Mouse (Mus musculus) MEL (cell line): ENCODE results near the gene Rheb. TPM values are rescaled to one million over a fixed set of nuclear protein-coding genes. Genes with fewer than 3 reads are reported as not detected.

Experiments
- DNase-seq: peaks from one replicate; pipeline ENCODE4 v3.0.0; 2011; ENCODE audit warnings: low read depth, low spot score
- H3K27ac ChIP-seq: 2 replicates; pipeline ENCODE4 v1.5.1; 2012; ENCODE audit warnings: low read depth, mild to moderate bottlenecking, control low read depth, low read length, moderate library complexity; ENCODE audit not compliant: control insufficient read depth
- H3K27me3 ChIP-seq, 2 experiments: fragments of 150-350 bp in 1 of 2; sonication (generic) in 1 of 2; 2 replicates each; pipeline ENCODE4 v1.6.1; 2012; ENCODE audit warnings: low read length in 2 of 2, mild to moderate bottlenecking in 2 of 2, improper control_type of control experiment in 1 of 2, moderate library complexity in 1 of 2; ENCODE audit not compliant: insufficient read depth in 2 of 2, control insufficient read depth in 1 of 2
- H3K36me3 ChIP-seq, 2 experiments: 2 replicates each; pipeline ENCODE4 v1.6.1; 2012 to 2014; ENCODE audit warnings: low read length in 2 of 2, improper control_type of control experiment in 1 of 2, inconsistent platforms in 1 of 2, mild to moderate bottlenecking in 1 of 2; ENCODE audit not compliant: insufficient read depth in 2 of 2, control insufficient read depth in 1 of 2
- H3K4me1 ChIP-seq, 2 experiments: fragments of 150-350 bp in 1 of 2; sonication (generic) in 1 of 2; 2 replicates each; pipeline ENCODE4 v1.6.1; 2012; ENCODE audit warnings: low read length in 2 of 2, improper control_type of control experiment in 1 of 2, mild to moderate bottlenecking in 1 of 2; ENCODE audit not compliant: insufficient read depth in 2 of 2, control insufficient read depth in 1 of 2
- H3K4me3 ChIP-seq, 2 experiments: fragments of 150-350 bp in 1 of 2; sonication (generic) in 1 of 2; 2 replicates each; pipeline ENCODE4 v1.5.1; 2012; ENCODE audit warnings: low read depth in 2 of 2, low read length in 2 of 2, mild to moderate bottlenecking in 2 of 2, moderate library complexity in 2 of 2, control low read depth in 1 of 2, improper control_type of control experiment in 1 of 2; ENCODE audit not compliant: control insufficient read depth in 1 of 2, insufficient read depth in 1 of 2
- H3K79me2 ChIP-seq: 2 replicates; pipeline ENCODE4 v1.6.1; 2012; ENCODE audit warnings: mild to moderate bottlenecking, low read length, moderate library complexity; ENCODE audit not compliant: control insufficient read depth, poor library complexity, insufficient read depth
- H3K9ac ChIP-seq: 2 replicates; pipeline ENCODE4 v1.6.1; 2012; ENCODE audit warnings: low read depth, mild to moderate bottlenecking, control low read depth, low read length, moderate library complexity; ENCODE audit not compliant: control insufficient read depth, poor library complexity, severe bottlenecking
- H3K9me3 ChIP-seq: fragments of 150-350 bp; sonication (generic); replicated peaks from 2 replicates; pipeline ENCODE4 v1.6.1; 2012; ENCODE audit warnings: mild to moderate bottlenecking, low read length, improper control_type of control experiment, moderate library complexity; ENCODE audit not compliant: insufficient read depth
- BHLHE40 ChIP-seq: IDR thresholded peaks from 2 replicates; pipeline ENCODE4 v1.6.1; 2012; ENCODE audit warnings: low read depth, mild to moderate bottlenecking, inconsistent platforms, low read length, improper control_type of control experiment, borderline replicate concordance
- CHD2 ChIP-seq: IDR thresholded peaks from 2 replicates; pipeline ENCODE4 v1.6.1; 2011; ENCODE audit warnings: low read length, improper control_type of control experiment
- CTCF ChIP-seq, 3 experiments: IDR thresholded peaks in 2 of 3; conservative IDR thresholded peaks in 1 of 3; 2 replicates each; pipeline ENCODE4 v1.5.1; 2011 to 2012; ENCODE audit warnings: low read length in 3 of 3, low read depth in 2 of 3, mild to moderate bottlenecking in 2 of 3, improper control_type of control experiment in 1 of 3, inconsistent platforms in 1 of 3, mixed read lengths in 1 of 3, moderate library complexity in 1 of 3; ENCODE audit not compliant: control insufficient read depth in 1 of 3, insufficient read depth in 1 of 3, poor library complexity in 1 of 3, severe bottlenecking in 1 of 3
- ELF1 ChIP-seq: IDR thresholded peaks from 2 replicates; pipeline ENCODE4 v1.6.1; 2014; ENCODE audit warnings: low read depth, mild to moderate bottlenecking, inconsistent platforms, low read length, improper control_type of control experiment, moderate library complexity
- EP300 ChIP-seq, 2 experiments: IDR thresholded peaks; 2 replicates each; pipeline ENCODE4 v1.6.1; 2011; ENCODE audit warnings: improper control_type of control experiment in 2 of 2, low read length in 2 of 2, low read depth in 1 of 2, mild to moderate bottlenecking in 1 of 2
- ETS1 ChIP-seq: IDR thresholded peaks from 2 replicates; pipeline ENCODE4 v1.6.1; 2012; ENCODE audit warnings: low read depth, mild to moderate bottlenecking, inconsistent platforms, low read length, improper control_type of control experiment, moderate library complexity
- GABPA ChIP-seq: IDR thresholded peaks from 2 replicates; pipeline ENCODE4 v1.6.1; 2012; ENCODE audit warnings: low read depth, mild to moderate bottlenecking, inconsistent platforms, low read length, improper control_type of control experiment, moderate library complexity
- GATA1 ChIP-seq: IDR thresholded peaks from 2 replicates; pipeline ENCODE4 v1.6.1; 2011; ENCODE audit warnings: low read depth, low read length, improper control_type of control experiment
- HCFC1 ChIP-seq: IDR thresholded peaks from 2 replicates; pipeline ENCODE4 v1.6.1; 2012; ENCODE audit warnings: low read depth, mild to moderate bottlenecking, inconsistent platforms, low read length, improper control_type of control experiment, moderate library complexity
- KAT2A ChIP-seq: conservative IDR thresholded peaks from 2 replicates; pipeline ENCODE4 v1.6.1; 2012; ENCODE audit warnings: low read depth, low read length, improper control_type of control experiment, inconsistent platforms
- MAX ChIP-seq: IDR thresholded peaks from 2 replicates; pipeline ENCODE4 v1.6.1; 2011; ENCODE audit warnings: low read length, improper control_type of control experiment
- MAZ ChIP-seq: IDR thresholded peaks from 2 replicates; pipeline ENCODE4 v1.6.1; 2012; ENCODE audit warnings: low read depth, mild to moderate bottlenecking, inconsistent platforms, low read length, improper control_type of control experiment
- NELFE ChIP-seq: IDR thresholded peaks from 2 replicates; pipeline ENCODE4 v1.6.1; 2011; ENCODE audit warnings: low read depth, low read length, improper control_type of control experiment
- NRF1 ChIP-seq: IDR thresholded peaks from 2 replicates; pipeline ENCODE4 v1.6.1; 2014; ENCODE audit warnings: low read depth, mild to moderate bottlenecking, inconsistent platforms, low read length, improper control_type of control experiment, moderate library complexity; ENCODE audit not compliant: poor library complexity, insufficient read depth, severe bottlenecking
- POLR2AphosphoS5 ChIP-seq: IDR thresholded peaks from 2 replicates; pipeline ENCODE4 v1.6.1; 2012; ENCODE audit warnings: low read depth, borderline replicate concordance, mild to moderate bottlenecking, inconsistent platforms, low read length, moderate library complexity, mixed read lengths
- RAD21 ChIP-seq: IDR thresholded peaks from 2 replicates; pipeline ENCODE4 v1.6.1; 2011; ENCODE audit warnings: mild to moderate bottlenecking, low read depth, low read length, improper control_type of control experiment
- RCOR1 ChIP-seq: IDR thresholded peaks from 2 replicates; pipeline ENCODE4 v1.6.1; 2012; ENCODE audit warnings: low read depth, mild to moderate bottlenecking, inconsistent platforms, low read length, improper control_type of control experiment
- SIN3A ChIP-seq: IDR thresholded peaks from 2 replicates; pipeline ENCODE4 v1.6.1; 2012; ENCODE audit warnings: low read length, improper control_type of control experiment, inconsistent platforms
- SMC3 ChIP-seq: IDR thresholded peaks from 2 replicates; pipeline ENCODE4 v1.6.1; 2011; ENCODE audit warnings: low read depth, low read length, improper control_type of control experiment
- TAL1 ChIP-seq: IDR thresholded peaks from 2 replicates; pipeline ENCODE4 v1.6.1; 2012; ENCODE audit warnings: mild to moderate bottlenecking, inconsistent platforms, low read length, moderate library complexity, mixed read lengths
- TCF12 ChIP-seq: IDR thresholded peaks from 2 replicates; pipeline ENCODE4 v1.6.1; 2014; ENCODE audit warnings: low read depth, mild to moderate bottlenecking, inconsistent platforms, low read length, improper control_type of control experiment, moderate library complexity
- UBTF ChIP-seq: IDR thresholded peaks from 2 replicates; pipeline ENCODE4 v1.6.1; 2012; ENCODE audit warnings: low read depth, mild to moderate bottlenecking, inconsistent platforms, low read length, improper control_type of control experiment, moderate library complexity, borderline replicate concordance; ENCODE audit not compliant: insufficient read depth
- USF1 ChIP-seq: IDR thresholded peaks from 2 replicates; pipeline ENCODE4 v1.6.1; 2014; ENCODE audit warnings: low read depth, mild to moderate bottlenecking, inconsistent platforms, low read length, improper control_type of control experiment, moderate library complexity
- ZKSCAN1 ChIP-seq: IDR thresholded peaks from 2 replicates; pipeline ENCODE4 v1.6.1; 2012; ENCODE audit warnings: low read depth, mild to moderate bottlenecking, inconsistent platforms, low read length, improper control_type of control experiment, moderate library complexity
- ZMIZ1 ChIP-seq: IDR thresholded peaks from 2 replicates; pipeline ENCODE4 v1.6.1; 2012; ENCODE audit warnings: low read depth, mild to moderate bottlenecking, inconsistent platforms, low read length, improper control_type of control experiment, moderate library complexity
- polyA plus RNA-seq, 2 experiments: library from polyadenylated mRNA; stranded (reverse) in 1 of 2; unstranded in 1 of 2; fragments of >175 nt in 1 of 2; fragments of >200 nt in 1 of 2; gene quantifications; 2 replicates each; pipeline versions ENCODE4 v1.2.1 to v1.2.4; 2012; ENCODE audit warnings: low replicate concordance in 2 of 2, low read depth in 1 of 2; ENCODE audit not compliant: insufficient read length in 2 of 2, insufficient read depth in 1 of 2, missing spikeins in 1 of 2
- total RNA-seq: library from RNA; depleted of rRNA; stranded (reverse); fragments of 300-350 nt; gene quantifications from 2 replicates; pipeline ENCODE4 v1.2.3, GENCODE M21; 2012

Gene Rheb
- total and polyA plus RNA-seq, 3 experiments: 61.3 to 731 (median 114) TPM

DNA sequence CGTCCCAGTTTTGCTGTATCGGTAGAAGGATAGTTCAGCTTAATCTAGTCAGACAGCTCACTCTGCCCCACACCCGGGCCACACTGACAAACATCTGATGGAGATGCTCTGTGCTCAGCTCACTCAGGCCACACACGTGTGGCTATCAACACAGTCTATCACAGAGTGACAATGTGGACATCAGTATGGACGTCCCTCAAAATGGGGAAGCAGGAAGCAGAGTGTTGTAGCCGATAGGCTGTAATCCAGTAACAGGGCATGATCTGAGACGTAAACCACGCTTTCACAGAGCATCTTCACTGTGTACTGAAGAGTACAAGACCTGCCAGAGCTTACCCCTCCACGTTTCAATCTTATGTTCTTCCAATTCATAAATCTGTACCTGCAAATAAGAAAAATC, 34.2 kb upstream of the Rheb start (continued):
- TF ChIP-seq USF1 (no peak), EP300 (IDR thresholded peaks at IDR 0.05; ENCODE audit: low read depth in 1 of 2, low read length in 2 of 2) (peak; percentile 75 to 76), NELFE (no peak), TCF12 (peak; percentile 59), KAT2A (no peak), MAX (peak; percentile 62)

DNA sequence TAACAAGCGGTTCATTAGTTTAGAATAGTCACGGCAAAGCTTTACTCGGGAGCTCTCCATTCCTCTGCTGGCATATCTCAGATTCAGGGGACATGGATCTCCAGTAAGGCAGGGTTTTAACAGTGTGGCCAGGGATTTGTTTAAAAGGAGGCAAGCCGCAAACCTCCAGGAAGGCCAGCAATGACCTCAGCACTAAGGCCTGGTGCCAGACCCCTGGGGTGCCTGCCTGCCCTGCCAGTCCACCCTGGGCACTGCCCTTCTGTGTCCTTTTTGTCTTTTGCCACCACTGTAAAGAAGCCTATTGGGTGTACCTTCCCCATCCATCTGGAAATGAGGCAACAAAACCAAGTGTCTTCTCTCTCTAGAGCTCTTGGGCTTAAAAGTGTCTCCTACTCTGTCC, 31.7 kb upstream of the Rheb start:
- H3K36me3 ChIP-seq: peaks cover 0 to 13% of the 10 kb centered on the region in 2 experiments; a peak in 2 of 4 replicates
- TF ChIP-seq GABPA (no peak), MAZ (no peak), KAT2A (no peak), CTCF (IDR thresholded peaks at IDR 0.05 in 2 of 3, conservative IDR thresholded peaks at IDR 0.05 in 1 of 3; ENCODE audit: control insufficient read depth in 1 of 3, insufficient read depth in 1 of 3, low read depth in 2 of 3, low read length in 3 of 3, poor library complexity in 1 of 3, severe bottlenecking in 1 of 3) (no peak), RCOR1 (no peak), BHLHE40 (no peak), MAX (no peak), RAD21 (no peak)
- H3K27ac ChIP-seq: no peak overlapping the region
- no peak for DNase-seq
- H3K9me3 ChIP-seq: no peaks in the 10 kb centered on the region
- H3K79me2 ChIP-seq: no peaks in the 10 kb centered on the region; the same call in 1 of the 2 replicates
- H3K9ac ChIP-seq: no peak overlapping the region
- H3K4me3 ChIP-seq: no peak overlapping the region
- H3K4me1 ChIP-seq: peaks cover 9 to 12% of the 10 kb centered on the region in 2 experiments; a peak in 3 of 4 replicates
- H3K27me3 ChIP-seq: no peaks in the 10 kb centered on the region

DNA sequence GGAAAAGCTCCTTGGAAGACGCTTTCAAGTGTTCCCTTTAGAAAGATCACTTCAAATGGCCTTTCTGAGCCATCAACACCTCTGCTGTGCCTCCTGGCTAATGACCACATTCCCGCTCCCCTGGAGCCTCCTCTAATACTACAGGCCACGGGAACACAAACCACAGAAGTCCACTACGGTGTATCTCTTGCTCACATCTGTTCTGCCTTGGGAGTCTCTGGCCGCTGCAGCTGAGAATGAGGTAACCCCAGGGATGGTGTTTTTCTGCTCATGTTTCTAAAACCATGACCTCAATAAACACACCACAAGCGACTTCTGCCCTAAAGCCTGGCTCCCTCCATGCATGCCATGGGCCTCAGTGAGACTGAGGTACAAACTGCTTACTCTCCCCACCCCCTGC, 30.8 kb upstream of the Rheb start:
- H3K4me1 ChIP-seq: peaks cover 9 to 13% of the 10 kb centered on the region in 2 experiments; a peak in 3 of 4 replicates
- peak; percentile 53 for DNase-seq
- TF ChIP-seq KAT2A: no peak
- no peak for TF ChIP-seq POLR2AphosphoS5
- no peak for TF ChIP-seq ZKSCAN1
- no peak for TF ChIP-seq SIN3A
- TF ChIP-seq UBTF: no peak
- no peak for TF ChIP-seq ELF1
- TF ChIP-seq TAL1: peak; percentile 84
- TF ChIP-seq ETS1: peak; percentile 76
- TF ChIP-seq HCFC1: no peak
- TF ChIP-seq USF1: no peak
- peak; percentile 48; the same call in 1 of the 2 replicates for TF ChIP-seq TCF12
- peak; percentile 17 to 39; a peak in 2 of 4 replicates for TF ChIP-seq EP300 (IDR thresholded peaks at IDR 0.05; ENCODE audit: low read depth in 1 of 2, low read length in 2 of 2)
- 0 out of 2 replicates have a peak, but pooled peaks have one; percentile 26 for TF ChIP-seq GATA1
- no peak for TF ChIP-seq BHLHE40
- no peak for TF ChIP-seq NRF1
- no peak for TF ChIP-seq ZMIZ1
- TF ChIP-seq SMC3: no peak
- TF ChIP-seq CTCF (IDR thresholded peaks at IDR 0.05 in 2 of 3, conservative IDR thresholded peaks at IDR 0.05 in 1 of 3; ENCODE audit: control insufficient read depth in 1 of 3, insufficient read depth in 1 of 3, low read depth in 2 of 3, low read length in 3 of 3, poor library complexity in 1 of 3, severe bottlenecking in 1 of 3): no peak
- TF ChIP-seq CHD2: no peak

More for the DNA sequence above, 30.8 kb upstream of the Rheb start:
- no peaks in the 10 kb centered on the region for H3K9me3 ChIP-seq
- no peaks in the 10 kb centered on the region; the same call in 1 of the 2 replicates for H3K79me2 ChIP-seq
- no peaks in the 10 kb centered on the region for H3K27me3 ChIP-seq
- H3K36me3 ChIP-seq: peaks cover 0 to 13% of the 10 kb centered on the region in 2 experiments; a peak in 2 of 4 replicates
- no peak overlapping the region for H3K9ac ChIP-seq
- H3K4me3 ChIP-seq: no peak overlapping the region
- H3K27ac ChIP-seq: no peak overlapping the region
